Mouse (Mus musculus): ENCODE data around the gene Map3k21.

Map3k21 gene

DNA sequence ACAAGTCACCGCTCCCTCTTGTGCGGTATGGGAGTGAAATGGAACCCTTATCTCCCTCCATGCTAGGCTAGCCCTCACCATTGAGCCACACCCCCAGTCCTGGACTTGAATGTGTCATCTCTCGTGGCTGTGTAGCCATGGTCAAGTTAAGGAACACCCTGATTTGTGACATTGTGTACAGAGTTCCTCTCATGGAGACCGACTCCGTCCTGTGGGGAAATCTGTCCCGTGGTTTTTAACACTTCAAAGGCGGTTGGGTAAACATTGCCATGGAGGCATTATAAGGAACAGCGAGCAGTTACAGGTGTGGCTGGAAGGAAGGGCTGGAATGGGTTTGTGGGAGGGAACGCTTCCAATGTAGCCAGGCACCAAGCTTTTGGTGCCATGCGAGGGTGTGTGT lies 6.8 kb downstream of the Map3k21 start:
- peak in 1 of 2 experiments; percentile 11 for DNase-seq

DNA sequence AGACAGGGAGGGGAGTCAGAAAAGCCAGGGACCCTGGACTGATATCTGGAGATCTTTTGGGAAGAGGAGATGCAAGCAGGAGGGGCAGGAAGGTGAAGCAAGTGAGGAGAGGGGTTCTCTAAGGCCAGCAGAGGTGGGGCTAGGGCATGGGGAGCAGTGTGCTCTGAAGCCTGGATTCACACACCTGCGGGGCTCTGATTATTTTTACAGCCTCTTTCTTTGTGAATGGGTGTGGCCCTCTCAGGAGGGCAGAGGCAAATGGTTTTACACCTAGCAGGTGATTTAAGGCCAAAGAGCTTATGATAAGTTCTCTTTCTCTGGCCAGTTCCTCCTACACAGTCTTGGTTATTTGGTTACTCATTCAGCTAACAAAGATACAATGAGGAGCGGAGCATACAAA lies 8.5 kb downstream of the Map3k21 start:
- DNase-seq: no peak

DNA sequence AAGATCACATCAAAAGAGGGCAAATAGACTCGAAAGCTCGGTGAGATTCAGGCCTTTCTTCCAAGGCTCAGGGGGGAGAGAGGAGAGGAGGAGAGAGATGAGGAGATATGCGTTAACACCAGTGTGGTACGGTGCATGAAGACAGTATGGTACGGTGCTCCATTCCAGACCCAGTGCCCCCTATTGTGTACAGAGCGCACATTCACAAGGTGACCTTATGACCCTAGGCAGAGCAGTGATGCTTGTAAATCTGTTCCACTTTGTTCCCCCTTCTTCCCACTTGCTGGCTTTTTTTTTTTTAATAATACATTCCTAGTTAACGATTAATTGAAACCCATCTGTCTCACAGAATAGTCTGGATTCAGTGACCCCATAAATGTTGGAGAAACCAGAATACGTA lies 9.3 kb downstream of the Map3k21 start:
- DNase-seq: no peak

DNA sequence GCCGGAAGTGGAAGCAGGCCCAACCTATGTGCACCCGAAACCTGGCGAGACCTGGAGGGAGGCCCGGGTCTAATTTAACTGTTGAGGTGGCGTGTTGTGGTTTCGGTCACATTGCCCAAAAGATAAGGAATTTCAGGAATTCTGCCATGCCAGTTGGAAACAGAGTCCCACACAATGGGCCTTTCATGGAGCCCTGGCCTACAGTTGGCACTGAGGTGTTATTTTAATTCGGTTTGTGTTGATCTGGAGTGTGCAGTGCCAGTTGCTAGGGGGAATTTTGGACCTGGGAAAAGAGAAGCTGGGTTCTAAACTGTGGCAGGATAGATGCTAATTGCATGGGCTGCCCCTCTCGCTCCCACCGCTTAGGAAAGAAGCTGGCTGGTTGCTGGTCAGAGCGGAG lies 10.0 kb downstream of the Map3k21 start:
- no peak for DNase-seq

DNA sequence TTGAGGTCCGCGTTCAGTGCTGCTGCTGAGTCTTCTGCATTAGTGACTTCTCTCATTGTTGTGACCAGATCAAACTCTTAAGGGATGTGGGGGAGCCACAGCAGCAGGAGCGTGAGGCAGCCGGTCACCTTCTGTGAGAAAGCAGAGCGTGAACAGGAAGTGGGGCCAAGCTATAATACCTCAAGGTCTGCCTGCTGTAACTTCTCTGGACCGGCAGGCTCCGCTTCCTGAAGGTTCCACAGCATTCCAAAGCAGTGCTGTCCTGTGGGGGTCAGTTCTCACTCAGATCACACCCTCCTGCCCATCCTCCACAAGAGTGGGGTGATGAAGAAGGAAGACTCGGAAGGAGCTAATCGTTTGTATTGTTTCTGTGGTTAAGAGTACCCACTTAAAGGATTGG lies 10.5 kb downstream of the Map3k21 start:
- DNase-seq: no peak

DNA sequence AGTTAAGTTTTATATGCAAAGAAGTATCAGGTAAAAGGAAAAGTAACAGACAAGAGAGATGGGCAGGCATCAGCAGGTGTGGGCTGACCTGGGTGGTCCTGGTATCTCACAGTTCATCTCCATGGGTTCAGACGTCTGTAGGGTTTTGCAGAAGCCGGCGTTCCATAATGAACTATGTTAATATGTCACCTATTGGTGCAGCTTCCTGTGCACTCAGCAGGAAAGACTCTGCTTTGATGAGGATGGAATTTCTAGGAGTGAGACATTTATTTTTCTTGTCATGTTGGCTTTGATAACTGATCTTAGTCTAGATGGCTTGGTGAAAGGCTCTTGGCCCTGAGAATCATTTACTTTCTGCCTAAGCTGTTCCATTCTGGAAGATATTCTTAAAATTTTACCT lies 12.1 kb downstream of the Map3k21 start:
- no peak for DNase-seq

DNA sequence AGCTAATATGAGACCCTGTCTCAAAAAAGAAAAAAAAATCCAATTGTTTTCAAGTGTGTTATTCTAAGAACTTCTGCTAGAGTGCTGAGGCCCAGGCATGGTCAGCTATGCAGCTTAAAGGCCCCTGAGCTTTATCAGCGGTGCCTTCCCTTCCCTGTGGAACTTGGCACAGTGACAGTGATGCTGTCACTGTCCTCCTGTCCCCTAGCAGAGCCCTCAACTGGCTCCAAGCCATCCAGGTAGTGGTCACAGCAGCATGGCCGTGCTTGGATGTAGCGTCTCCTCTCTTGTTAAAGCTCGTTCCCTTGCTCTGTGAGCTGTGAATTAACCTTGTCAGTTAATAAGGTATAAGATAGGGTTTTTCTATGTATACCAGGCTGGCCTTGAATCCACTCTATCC lies 16.4 kb downstream of the Map3k21 start:
- DNase-seq: no peak

DNA sequence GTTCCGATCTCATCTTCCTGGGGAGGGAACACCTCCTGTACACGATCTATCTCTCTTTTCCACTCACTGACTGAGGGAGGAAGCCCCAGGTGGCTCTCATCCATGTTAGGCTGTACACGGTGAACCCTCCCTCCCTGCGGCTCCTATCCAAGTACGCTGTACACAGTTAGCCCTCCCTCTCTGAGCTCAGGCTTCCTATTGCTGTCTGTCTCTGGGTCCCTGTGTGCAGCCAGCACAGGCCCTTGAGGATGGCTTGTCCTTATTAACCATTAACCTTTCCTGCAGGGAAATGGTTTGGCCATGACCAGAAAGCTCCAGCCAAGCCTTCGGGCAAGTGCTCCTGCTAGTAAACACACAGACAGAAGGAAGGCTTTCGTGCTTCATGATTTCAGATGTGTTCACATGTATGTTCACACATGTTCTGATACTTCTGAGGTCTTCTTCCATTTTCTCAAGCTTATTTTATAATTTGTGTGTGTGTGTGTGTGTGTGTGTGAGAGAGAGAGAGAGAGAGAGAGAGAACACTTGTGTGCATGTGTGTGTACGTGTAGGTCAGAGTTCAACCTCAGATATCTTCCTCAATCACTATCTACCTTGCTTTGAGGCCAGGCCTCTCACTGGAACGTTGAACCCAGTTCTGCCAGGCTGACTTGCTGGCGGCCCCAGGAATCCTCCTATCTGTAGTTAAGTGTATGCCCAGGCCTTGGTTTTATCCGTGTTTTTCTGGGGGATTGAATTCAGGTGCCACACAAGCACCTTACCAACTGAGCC lies 20.2 kb downstream of the Map3k21 start:
- no peak for DNase-seq

DNA sequence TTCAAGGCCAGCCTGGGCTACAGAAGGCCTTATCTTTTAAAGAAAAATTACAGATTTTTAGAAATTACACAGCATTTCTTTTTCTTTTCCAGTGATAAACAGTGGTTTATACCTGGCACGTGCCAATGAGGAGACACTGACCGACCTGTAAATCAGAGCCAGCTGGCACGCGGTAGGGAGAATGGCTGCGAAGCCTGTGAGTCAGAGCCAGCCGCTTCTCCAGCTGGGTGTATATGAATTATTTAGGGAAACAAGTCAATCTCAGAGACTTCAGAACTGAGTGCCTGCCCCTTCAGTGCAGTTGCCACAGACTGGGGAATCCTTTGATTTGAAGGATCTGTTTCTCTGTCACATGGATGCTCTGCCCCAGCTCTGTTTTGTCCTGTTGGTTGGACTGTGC lies 21.6 kb downstream of the Map3k21 start:
- DNase-seq: no peak

DNA sequence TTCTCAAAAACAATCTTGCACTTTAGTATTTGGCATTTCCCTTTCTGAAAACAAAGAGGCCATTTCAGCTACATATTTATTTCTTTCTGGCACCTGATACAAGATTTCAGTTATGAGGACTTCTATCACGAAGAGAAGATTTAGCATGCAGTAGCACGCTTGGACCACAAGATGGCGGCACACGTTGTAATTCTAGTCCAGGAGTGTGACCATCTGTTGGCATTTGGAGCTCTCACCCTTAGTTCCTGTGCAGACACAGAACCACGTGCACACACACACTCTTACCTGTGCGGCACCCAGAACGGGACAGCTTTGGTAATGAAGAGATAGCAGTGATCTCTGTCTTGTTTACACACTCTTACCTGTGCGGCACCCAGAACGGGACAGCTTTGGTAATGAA lies 25.4 kb downstream of the Map3k21 start:
- peak; percentile 40 to 57 for DNase-seq

DNA sequence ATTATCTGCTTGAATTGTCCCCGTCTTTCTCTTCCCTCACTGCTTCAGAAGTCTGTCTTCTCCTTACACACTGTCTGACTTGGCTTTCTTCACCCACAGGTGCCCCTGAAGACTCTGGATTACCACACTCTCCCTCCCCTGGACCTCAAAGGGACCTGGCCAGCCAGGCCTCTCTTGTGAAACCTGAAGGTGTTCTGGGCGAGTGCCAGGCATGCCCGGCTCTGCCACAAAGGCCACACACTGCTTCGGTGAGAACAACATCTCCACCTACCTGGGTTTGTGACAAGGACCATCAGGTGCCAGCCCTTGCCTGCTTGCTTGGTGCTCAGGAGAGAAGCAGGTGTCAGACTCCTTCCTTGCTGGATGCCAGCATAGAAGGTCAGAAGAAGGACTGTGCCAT lies 34.3 kb downstream of the Map3k21 start:
- peak; percentile 48 to 65 for DNase-seq

DNA sequence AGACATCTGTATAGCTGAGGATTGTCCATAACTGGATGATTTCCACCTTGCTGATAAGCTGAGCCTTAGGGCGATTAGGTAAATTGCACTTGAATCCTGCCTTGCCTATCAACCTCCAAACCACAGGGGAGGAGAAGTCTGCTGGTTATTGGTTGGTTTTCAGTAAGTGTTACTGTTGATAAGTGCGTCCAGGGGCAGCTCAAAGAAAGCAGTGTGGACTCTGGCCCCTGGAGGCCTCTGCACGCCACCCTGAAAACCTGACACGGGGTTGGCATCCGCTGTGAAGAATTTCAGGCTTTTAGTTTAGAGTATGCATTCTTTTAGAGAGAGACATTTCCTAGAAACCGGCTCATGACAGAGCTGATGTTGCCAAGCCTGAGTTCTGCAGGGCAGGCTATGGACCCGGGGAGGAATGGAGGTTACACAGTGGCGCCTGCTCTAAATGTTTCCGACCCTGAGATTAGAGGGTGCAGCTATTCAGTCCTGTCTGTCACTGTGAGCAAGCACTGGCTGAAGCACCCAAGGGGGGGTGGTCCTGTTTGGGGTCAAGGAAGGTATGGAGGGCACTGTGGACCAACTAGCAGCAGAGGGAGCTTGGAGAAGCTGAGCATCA lies 38.6 kb downstream of the Map3k21 start:
- DNase-seq: no peak

DNA sequence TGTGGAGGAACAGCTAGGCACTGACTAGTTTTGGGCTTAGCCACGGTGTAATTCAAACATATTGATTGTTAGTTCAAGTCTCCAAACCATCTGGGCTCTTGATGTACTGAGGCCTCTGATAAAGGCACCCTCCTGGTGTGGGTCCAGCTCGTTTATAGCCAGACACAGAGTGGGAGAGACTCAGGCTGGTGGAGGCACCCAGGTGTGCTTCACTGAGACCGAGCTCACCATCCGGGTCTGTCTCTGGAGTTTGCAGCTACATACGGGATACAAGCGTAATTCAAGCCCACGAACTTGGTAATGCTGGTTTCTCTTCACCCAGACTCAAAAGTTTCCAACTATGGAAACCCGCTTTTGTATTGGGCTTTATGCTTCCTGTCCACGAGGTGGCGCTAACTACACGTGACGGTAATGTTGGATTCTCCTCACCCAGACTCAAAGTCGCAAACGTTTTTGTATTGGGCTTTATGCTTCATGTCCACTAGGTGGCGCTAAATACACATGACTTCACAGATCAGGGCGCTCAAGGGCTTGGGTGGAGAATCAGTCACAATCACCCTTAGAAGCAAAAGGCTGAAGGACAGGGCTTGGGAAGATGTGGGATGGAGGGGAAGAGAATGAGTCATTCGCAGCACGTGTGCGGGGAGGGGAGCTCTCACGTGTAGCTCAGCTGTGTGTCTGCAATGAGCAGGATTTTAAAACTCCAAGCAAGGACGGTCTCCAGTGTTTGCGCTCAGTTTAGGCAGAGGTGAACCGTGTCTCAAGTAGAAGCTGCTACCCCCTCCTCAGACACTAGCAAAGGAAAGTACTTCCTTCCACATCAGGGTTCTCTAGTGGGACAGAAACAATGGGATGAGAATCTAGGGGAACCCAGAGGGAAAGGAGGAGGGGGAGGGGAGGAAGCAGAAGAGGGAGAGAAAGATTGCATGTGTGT lies 40.0 kb downstream of the Map3k21 start:
- peak; percentile 70 to 86 for DNase-seq

DNA sequence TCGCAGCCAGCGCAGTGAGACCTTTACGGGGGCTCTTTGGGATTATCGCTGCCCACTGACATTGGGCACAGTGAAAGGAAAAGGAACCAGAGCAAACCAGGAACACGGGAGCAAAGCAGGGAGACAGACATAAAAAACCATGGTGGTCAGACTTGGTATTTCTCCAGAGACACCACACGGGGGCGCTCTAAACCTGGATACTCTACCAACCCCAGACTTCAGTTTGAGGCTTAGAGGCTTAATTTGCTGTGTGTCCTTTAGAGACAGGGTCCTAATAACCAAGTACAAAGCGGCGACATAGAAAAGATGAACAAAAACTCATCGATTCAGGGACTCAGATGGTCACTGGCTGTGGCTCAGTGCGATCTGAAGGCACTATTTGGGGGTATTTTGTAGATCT lies 45.4 kb downstream of the Map3k21 start:
- peak; percentile 46 to 60 for DNase-seq

DNA sequence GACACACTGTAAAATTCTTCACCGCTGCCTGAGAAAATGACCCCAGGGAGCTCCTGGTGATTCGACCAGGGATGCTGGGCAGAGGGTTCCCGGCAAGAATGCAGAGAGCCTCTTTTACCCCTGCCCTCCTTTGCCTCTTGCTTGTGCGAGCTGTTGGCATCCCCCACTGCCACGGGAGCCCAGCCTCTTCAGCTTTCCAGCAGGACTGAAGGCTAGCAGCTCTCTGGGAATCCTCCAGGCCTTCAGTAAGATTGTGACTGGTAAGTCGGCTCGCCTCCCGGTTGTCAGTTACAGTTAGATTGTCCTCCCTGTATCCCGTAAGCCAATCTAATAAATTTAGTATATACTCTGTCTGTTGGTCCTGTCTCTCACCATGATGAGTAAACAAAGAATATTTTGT lies 46.5 kb downstream of the Map3k21 start:
- DNase-seq: no peak

DNA sequence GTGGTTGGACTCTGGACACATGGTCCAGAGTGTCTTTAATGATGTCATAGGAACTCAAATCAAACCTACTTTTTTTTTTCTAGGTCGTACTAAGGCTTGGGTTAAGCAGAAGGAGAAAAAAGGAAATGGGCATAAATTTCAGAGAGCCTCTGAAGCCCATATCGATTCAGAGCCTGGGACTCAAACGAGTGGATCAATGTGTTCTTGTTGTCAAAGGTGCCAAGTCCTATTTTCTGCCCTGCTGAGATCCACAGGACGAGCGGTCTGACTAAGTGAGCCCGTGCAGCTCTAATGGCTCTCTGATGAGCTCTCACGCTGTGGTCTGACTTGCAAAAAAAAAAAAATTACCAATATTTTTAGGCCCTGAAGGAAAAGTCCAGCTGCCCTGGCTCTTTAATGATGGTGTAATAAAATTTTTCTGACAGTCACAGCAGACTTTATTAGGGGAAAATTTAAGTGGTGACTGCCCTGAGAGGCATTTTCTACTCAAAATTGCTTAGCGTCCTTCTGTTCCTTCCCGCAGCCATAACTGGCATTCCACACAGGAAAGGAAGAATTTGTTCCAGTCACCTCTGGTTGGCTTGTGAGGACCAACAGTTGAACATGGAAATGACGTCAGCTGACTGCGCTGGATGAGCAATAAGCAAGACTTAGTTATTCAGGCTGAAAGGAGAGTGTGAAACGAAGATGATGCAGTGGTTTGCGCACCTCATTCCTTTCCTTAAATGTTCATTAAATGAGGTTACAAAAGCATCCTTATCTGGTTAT lies 47.2 kb downstream of the Map3k21 start:
- DNase-seq: peak in 1 of 2 experiments; percentile 5

DNA sequence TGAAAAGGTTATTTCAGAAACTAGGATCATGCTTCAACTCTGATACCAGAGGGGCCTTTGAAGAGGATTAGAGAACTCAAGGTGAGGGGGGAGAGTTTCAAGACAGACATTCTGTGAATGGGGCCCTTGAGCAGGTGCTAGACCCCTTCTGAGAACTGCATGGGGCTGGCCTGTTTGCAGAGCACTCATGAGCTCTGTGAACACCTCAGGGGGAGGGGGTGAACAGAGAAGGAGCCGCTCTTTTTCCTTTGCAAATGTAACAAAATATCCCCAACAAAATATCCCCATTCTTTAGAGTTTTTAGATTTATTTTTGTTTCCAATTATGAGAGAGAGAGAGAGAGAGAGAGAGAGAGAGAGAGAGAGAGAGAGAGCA lies 47.7 kb downstream of the Map3k21 start:
- DNase-seq: no peak

DNA sequence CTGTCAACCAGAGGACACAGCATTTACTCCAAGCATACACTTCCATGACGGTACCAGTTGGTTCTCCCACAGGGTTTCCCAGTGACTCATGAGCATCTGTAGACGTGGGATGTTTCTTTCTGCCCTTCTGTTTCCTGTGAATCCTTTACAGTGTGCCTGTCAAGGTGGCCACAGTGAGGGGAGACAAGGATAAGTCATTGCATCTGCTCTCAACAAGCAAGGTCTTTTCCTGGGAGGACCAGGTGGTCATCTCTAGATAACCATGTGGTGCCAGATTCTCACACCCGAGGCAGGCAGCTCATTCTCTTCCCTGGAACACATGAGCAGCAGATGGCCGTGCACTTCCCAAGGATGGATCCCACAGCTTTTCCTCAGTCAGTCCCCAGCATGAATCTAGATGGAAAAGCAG lies 49.1 kb downstream of the Map3k21 start:
- no peak for DNase-seq

DNA sequence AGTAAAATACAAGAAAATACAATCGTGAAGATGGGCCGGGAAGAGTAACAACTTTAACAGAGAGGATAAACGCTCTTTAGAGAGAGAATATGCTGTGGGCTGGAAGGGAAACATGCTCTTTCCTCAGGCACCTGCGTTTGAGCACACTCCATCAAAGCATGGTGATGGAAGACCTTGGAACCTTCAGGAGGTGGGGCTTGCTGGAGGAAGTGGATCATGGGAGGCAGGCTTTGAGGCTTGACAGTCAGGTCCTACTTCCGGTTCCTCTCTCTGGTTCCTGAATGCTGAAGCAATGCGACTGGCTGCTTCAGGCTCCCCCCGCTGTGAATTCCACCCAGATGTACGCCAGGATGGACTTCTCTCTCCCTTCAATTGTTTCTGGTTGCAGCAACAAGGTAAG lies 49.8 kb downstream of the Map3k21 start:
- no peak for DNase-seq

DNA sequence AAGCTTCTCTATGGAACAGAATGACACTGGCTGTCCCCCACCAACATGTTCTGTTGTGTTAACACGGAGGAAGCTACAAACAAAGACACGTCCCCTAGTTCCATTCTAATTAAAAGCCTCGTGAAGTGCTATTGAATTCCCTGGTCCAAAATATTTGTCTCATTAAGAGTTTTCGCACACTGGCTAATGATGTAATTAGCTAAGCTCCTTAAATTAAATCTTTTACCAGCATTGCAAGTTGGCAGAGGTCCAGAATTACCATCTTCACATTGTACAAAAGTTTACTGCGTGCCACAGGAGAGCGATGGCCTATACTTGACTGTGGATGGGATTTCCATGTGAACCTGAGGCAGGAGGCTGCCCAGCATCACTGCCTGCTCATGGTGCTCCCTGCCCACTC lies 51.5 kb downstream of the Map3k21 start:
- no peak for DNase-seq

DNA sequence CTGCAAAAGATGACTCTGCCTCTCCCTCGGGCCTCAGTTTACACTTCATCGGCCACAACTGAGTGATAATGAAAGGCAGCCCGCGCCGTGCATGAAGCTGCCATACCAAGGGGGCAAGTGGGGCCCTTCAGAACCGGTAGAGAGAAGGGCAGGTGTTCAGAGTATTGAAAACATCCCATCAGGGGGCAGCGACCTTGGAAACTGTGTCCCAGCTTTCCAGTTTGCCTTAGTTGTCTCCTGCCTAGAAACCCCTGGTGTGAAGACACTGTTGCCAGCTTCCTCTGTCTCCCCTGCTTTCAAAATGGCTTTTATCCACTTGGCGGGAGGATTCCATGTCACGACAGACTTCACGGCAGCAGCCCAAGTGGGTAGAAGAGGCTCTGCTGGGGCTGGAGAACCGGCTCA lies 53.6 kb downstream of the Map3k21 start:
- no peak for DNase-seq

DNA sequence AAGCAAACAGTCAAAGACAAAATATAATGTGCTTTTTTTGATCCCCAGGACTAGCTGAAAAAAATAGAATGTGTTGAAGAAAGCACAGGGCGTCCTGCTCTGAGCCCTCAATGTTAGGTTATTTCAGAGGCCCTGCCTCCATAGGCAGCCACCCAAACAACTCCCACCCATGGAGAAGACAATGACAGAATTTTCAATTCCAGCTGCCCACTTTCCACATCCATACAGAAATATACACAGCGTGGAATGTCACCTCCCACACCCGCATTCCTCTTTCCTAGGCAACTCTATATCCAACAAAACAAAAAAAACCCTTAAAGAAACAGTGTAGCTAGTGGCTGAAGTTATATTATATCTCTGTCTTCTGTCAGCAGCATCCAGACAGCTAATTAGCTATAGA lies 61.1 kb downstream of the Map3k21 start:
- peak in 1 of 2 experiments; percentile 10 for DNase-seq

DNA sequence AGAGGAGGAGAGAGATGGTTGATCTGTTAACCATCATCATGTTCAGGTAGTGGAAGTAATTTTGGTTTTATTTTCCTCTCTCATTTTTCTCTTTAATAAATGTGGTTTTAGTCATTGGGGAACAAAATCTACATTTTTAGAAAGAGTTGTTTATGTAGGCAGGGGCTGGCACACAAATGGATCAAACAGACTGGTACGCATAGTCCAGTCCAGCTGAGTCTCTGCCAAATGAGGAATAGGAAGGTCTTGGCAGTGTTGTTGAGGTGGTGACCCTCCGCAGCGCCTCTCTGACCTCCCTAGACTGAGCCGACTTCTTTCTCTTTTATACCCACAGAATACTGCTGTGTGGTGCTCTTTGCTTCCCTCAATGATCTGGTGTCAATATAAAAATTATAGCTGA lies 65.7 kb downstream of the Map3k21 start:
- DNase-seq: no peak
